Mouse (Mus musculus): ENCODE results near the gene Krt9. TPM values are rescaled to one million over a fixed set of nuclear protein-coding genes. Genes with fewer than 3 reads are reported as not detected.
A peak's percentile ranks its signal among the peaks of the same experiment; 100 is the strongest.

The Krt9 gene
- total RNA-seq, 2 experiments from 2014 or later: 0.52 to 0.56 TPM

DNA sequence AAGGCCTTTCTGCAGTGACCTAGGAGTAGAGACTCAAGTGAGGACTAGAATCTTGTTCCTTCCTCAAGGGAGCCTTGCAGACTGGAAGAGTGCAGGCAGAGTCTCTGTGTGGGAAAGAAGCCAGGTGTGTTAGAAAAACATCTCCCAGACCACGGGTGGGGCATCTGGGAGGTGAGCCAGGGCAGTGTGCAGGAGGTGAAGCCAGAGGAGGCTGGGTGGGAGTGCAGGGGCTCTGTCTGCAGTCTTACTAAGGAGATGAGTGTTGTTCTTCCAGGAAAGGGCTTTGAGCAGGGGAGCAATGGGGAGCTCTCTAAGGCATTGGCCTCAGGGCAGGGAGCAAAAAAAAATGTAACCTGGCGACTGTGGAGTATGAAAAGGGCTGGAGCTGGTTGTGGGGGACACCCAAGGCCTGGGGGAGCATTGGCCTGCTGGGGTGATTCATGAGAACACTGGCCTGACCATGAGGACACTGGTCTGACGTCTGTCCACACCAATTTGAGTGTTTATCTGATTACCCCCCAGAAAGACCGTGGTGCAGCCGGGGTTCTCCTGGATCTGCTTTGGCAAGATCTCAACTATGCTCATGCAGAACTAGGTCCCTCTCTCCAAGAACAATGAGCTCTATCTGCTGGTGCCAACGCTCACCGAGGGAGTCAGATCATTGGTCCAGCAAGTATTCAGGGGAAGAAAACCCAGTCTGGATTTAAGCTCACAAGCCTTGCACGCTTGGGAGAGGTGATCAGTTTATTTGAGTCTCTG lies 37.4 kb downstream of the Krt9 start:
- intact Hi-C loops (cut with DNase I): no loop called here
- no peak for DNase-seq

DNA sequence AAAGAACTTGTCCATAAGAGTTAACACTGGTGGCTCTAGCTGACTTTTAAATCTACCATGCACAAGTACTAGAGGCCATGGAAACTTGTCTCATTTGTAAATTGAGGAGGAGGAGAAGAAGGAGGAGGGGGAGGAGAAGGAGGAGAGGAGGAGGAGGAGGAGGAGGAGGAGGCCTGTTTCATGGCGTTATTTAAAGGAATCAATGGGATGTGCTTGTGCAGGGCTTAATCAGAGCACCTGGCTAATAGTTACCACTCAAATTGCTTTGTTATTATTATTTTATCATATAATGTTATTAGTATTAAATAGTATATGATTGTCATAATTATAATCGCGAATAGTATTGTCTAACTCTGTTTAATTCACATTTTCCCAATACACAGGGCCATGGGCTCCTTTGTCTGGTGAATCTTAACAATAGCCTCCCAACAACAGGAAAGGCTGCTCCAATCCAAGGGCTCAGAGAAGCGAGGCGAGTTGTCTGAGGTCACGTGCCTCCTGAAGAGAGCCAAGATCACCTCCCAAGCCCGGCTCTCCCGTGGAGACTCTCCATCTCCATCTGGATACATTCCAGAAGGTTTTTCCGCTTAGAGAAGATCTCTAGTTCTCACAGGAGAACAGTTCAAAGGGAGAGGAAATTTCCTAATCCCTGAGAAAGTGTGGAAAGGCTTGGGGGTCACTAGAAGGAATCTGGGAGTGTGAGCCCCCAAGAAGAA lies 44.3 kb downstream of the Krt9 start, which contains the start of gene Krt19:
TSS of gene Krt19 (minus strand) at position 51 of the 716 bp plus-strand sequence.
- intact Hi-C loops (cut with DNase I): no loop called here
- DNase-seq: no peak

DNA sequence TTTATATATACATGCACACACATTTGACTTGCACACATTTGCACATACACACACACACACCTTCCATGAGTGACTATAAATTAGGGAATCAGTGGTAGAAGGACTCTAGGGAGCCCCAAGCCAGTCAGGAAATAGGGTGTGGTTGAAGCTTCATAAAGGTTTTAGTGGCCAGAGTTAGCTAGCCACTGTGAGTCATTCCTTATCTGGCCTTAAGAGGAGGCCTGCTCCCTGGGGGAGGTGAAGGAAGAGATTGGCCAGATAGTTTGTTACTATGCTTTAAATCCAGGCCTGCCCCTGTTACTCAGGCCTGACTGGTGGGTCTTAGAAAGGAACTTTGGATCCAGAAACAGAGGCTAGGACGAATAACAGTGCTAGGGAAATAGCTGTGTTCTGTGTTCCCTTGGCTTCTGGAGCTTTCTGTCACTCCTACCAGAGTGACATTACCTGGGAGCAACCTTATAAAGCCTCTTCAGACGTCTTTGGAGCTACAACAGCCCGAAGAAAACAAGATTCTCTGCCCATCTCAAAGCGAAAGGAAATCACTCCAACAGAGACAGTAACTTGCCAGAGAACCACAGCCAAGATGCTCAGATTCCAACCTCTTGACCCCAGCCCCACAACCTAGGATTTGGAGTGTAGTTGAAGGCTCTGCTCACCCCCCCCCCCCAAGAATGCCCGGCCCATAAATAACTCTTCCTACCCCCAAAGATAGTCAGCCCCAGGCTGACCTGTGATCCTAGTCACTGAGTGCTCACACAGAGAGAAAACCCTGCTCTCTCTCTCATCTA lies 45.3 kb downstream of the Krt9 start:
- intact Hi-C loops (cut with DNase I): no loop called here

DNA sequence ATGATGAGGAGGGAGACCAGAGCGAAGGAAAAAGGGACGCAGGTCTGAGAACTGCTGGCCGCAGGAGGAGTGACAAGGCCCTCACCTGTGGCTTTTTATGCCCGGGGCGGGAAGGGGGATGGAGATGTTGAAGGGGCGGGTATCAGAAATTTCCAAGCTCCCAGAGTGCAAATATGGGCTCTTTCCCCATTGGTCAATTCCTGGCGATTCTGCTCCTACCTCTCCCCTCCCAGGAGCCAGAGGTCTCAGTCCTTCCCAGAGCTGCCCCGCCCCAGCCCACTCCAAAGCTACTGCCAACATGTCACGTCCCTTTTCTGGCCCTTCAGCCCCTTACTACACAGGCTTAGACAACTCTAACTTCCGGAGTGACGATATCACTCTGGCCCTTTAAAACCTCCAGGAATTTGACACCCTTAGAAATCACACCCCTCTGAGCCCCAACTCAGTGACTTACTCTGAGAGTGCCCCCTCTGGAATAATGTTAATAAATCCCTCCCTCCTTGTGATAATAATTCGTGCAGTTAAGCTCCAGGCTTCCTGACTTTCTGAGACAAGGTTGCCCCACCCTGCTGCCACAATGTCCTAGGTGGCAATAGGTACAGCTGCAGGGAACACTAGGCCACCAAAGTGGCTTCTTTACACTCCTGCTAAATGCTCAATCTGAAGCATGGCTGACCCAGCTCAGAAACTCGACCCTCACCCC lies 47.0 kb downstream of the Krt9 start:
- no peak for DNase-seq
- intact Hi-C loops (cut with DNase I): no loop called here

More for the DNA sequence above, 45.3 kb downstream of the Krt9 start:
- no peak for DNase-seq

DNA sequence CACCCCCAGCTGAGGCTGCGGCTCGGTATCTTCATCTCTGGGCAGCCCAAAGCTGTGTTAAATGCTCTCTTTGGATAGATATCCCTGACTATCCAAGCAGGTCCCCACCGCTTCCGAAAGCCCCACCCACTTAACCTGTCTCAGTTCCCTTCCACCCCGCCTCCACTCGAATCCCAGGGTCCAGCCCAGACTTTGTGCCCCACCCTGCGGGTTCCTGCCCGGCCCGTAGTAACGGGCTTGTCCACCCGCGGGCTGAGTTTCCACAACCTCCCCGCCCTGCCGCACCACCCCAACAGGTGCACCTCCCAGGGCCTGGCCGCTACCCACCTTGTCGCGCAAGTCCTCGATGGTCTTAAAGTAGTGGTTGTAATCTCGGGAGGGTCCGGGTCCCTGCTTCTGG lies 47.9 kb downstream of the Krt9 start:
- no peak for DNase-seq
- intact Hi-C loops (cut with DNase I): no loop called here

DNA sequence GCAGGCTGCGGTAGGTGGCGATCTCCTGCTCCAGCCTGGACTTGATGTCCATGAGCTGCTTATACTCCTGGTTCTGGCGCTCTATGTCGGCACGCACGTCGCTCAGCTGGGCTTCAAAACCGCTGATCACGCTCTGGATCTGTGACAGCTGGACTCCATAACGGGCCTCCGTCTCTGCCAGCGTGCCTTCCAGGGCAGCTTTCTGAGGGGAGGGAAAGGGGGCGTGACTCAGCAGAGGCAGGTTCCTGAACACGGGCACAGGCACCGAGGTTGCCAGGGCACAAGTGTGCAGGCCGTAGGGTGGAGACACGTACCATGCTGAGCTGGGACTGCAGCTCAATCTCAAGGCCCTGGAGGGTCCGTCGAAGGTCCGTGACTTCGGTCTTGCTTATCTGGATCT lies 52.1 kb downstream of the Krt9 start:
- intact Hi-C loops (cut with DNase I): no loop called here
- no peak for DNase-seq

DNA sequence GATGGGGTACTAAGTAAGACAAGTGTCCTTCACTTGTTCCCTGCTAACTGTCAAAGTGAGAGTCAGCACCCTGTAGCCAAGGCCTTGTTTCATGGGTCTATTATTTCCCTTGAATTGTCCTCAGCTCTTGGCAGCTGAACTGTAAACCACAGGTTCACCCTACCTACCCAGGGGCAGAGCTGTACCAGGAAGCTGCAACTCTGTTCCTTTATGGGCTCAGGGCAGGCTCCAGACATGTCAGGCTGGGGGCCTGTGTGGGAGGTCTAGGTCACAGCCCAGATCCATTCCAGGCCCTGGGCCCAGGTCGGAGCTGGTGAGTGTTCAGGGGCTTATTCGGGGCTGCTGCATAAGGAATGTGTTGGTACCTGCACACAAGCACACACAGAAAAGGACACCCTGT lies 53.7 kb downstream of the Krt9 start:
- no peak for DNase-seq
- intact Hi-C loops (cut with DNase I): no loop called here

DNA sequence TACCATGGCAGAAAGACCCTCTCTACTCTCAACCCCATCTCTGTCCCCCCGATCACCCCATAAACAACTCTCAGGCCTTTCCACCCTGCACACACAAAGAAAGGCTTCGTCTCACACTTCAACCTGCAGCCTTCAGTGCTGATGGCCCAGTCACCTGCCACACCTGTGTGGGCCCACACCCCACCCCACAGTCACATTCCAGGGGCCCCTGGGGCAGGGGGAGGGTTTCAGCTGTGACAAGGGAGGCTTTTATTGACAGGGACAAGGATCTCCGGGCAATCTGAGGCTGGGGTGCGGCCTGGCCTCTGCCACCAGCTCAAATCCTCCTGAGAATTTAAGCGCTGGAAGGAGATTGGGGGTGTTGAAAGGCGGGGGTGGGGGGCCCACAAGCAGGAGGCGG lies 54.2 kb downstream of the Krt9 start:
- intact Hi-C loops (cut with DNase I): no loop called here
- DNase-seq: no peak

DNA sequence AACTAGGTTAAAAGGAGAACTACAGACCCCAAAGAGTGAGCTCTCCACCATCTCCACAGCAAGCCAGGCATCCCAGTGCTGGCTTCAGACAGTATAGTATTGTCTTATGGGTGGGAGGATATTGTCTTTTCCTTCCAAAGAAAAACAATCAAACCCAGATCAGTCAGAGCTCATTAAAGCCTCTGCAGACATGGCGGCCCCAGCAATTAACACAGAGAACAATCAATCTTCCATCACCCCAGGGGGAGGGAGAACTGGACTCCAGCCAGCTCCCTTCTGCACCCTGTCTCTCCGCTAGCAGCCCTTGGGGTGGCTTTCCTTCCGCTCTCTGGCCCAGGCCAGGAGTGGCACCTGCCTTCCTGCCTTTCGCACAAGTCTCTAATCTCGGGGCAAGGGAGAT lies 55.4 kb downstream of the Krt9 start:
- intact Hi-C loops (cut with DNase I): no loop called here
- DNase-seq: peak; percentile 16

Other genes with a start within 250 kb of the Krt9 start
- gene Krtap9-5, start 244.8 kb downstream of the Krt9 start, total RNA-seq (2021): not detected
- not detected for gene Krtap29-1, start 214.2 kb downstream of the Krt9 start, total RNA-seq (2021)
- not detected for gene Krtap16-1, start 206.6 kb downstream of the Krt9 start, total RNA-seq (2021)
- gene Krtap17-1, start 199.3 kb downstream of the Krt9 start, total RNA-seq (2021): not detected
- gene Krt33a, start 177.0 kb downstream of the Krt9 start, total RNA-seq (2021): under 1 TPM in 1 of 2 experiments, not detected in 1; 0.30 TPM
- gene Krt33b, start 163.4 kb downstream of the Krt9 start, total RNA-seq (2021): not detected
- not detected for gene Krt34, start 151.7 kb downstream of the Krt9 start, total RNA-seq (2021)
- not detected for gene Krt31, start 142.7 kb downstream of the Krt9 start, total RNA-seq (2021)
- not detected for gene Krt32, start 105.0 kb downstream of the Krt9 start, total RNA-seq (2021)
- not detected for gene Krt35, start 97.0 kb downstream of the Krt9 start, total RNA-seq (2021)
- not detected for gene Krt36, start 87.6 kb downstream of the Krt9 start, total RNA-seq (2021)
- not detected for gene Krt13, start 71.7 kb downstream of the Krt9 start, total RNA-seq (2021)
- not detected for gene Krt15, start 57.3 kb downstream of the Krt9 start, total RNA-seq (2021)
- gene Krt19, start 44.6 kb downstream of the Krt9 start, total RNA-seq (2021): 1 to 10 TPM; 1.2 to 1.5 TPM
- under 1 TPM in 1 of 2 experiments, not detected in 1; 0.32 TPM for gene Krt14, start 14.3 kb upstream of the Krt9 start, total RNA-seq (2021)
- gene Krt16, start 55.7 kb upstream of the Krt9 start, total RNA-seq (2021): not detected
- not detected for gene Krt17, start 67.8 kb upstream of the Krt9 start, total RNA-seq (2021)
- gene Krt42, start 76.6 kb upstream of the Krt9 start, total RNA-seq (2021): not detected
- gene Eif1, start 126.6 kb upstream of the Krt9 start, total RNA-seq (2021): 100 to 1,000 TPM; 642 to 677 TPM
- not detected for gene Gast, start 141.2 kb upstream of the Krt9 start, total RNA-seq (2021)
- gene Hap1, start 162.9 kb upstream of the Krt9 start, total RNA-seq (2021): 100 to 1,000 TPM in 1 of 2 experiments, 10 to 100 TPM in 1; 43.8 to 116 TPM
- gene Jup, start 204.5 kb upstream of the Krt9 start, total RNA-seq (2021): 10 to 100 TPM; 74.2 to 77.9 TPM
- gene P3h4, start 221.6 kb upstream of the Krt9 start, total RNA-seq (2021): 1 to 10 TPM; 8.1 to 9.9 TPM
- gene Fkbp10, start 222.5 kb upstream of the Krt9 start, total RNA-seq (2021): 10 to 100 TPM; 13.7 to 15.0 TPM
- 10 to 100 TPM; 85.5 to 91.9 TPM for gene Nt5c3b, start 248.6 kb upstream of the Krt9 start, total RNA-seq (2021)
- gene Klhl10, start 248.7 kb upstream of the Krt9 start, total RNA-seq (2021): 1 to 10 TPM; 1.9 to 3.1 TPM

Data from left cerebral cortex, postnatal 4 days (tissue).